Mouse (Mus musculus) kidney, embryonic 16.5 days (tissue): ENCODE results near the gene Brd7. TPM values are rescaled to one million over a fixed set of nuclear protein-coding genes. Genes with fewer than 3 reads are reported as not detected.

ENCODE experiments used
- ATAC-seq: fragments of 200-750 bp; cut with Nextera tagmentation; 2 replicates; pipeline ENCODE4 v1.8.0; 2017; ENCODE audit warnings: moderate TSS enrichment; ENCODE audit not compliant: low FRiP score, low TSS enrichment
- H3K27ac ChIP-seq: fragments of 300-500 bp; sonication (generic); 2 replicates; pipeline ENCODE4 v1.5.1; 2014; ENCODE audit warnings: low read length
- H3K27me3 ChIP-seq: fragments of 300-500 bp; sonication (generic); 2 replicates; pipeline ENCODE4 v1.6.1; 2014; ENCODE audit warnings: low read length, control low read depth, mixed read lengths; ENCODE audit not compliant: insufficient read depth
- H3K36me3 ChIP-seq: fragments of 300-500 bp; sonication (generic); 2 replicates; pipeline ENCODE4 v1.6.1; 2014; ENCODE audit warnings: low read length, control low read depth, mixed read lengths; ENCODE audit not compliant: insufficient read depth
- H3K4me1 ChIP-seq: fragments of 300-500 bp; sonication (generic); 2 replicates; pipeline ENCODE4 v1.6.1; 2014; ENCODE audit warnings: low read length, control low read depth, mixed read lengths; ENCODE audit not compliant: insufficient read depth
- H3K4me2 ChIP-seq: fragments of 300-500 bp; sonication (generic); replicated peaks from 2 replicates; pipeline ENCODE4 v1.6.1; 2014; ENCODE audit warnings: low read depth, low read length
- H3K4me3 ChIP-seq: fragments of 300-500 bp; sonication (generic); 2 replicates; pipeline ENCODE4 v1.5.1; 2014; ENCODE audit warnings: mild to moderate bottlenecking, low read length
- H3K9ac ChIP-seq: fragments of 300-500 bp; sonication (generic); replicated peaks from 2 replicates; pipeline ENCODE4 v1.6.1; 2014; ENCODE audit warnings: low read length
- H3K9me3 ChIP-seq: fragments of 300-500 bp; sonication (generic); 2 replicates; pipeline ENCODE4 v1.6.1; 2016; ENCODE audit warnings: low read length, control low read depth
- WGBS: fragments of 180-500 bp; shearing (Covaris S2); extraction: QIAGEN DNeasy Blood & Tissue Kit; methylation state at CpG from one replicate; pipeline ENCODE4 v1.1.7; 2014; 5-methylcytosine and 5-hydroxymethylcytosine counted together
- polyA plus RNA-seq: library from polyadenylated mRNA; unstranded; fragments of >200 nt; fragmentation: Nextera tagmentation; extraction: Ambion mirVana; gene quantifications from 2 replicates; pipeline ENCODE4 v1.2.1, GENCODE M21; 2015

Brd7 gene
- polyA plus RNA-seq, 1 experiment from 2014 or later, result 61.1 TPM

- ATAC-seq, result no peak
- Histone ChIP-seq H3K4me3 (no peak overlapping the region), H3K9ac (no peak overlapping the region), H3K9me3 (no peaks in the 10 kb centered on the region), H3K36me3 (peaks cover 51% of the 10 kb centered on the region), H3K4me1 (peaks cover 18% of the 10 kb centered on the region), H3K27me3 (no peaks in the 10 kb centered on the region), H3K27ac (no peak overlapping the region), H3K4me2 (no peak overlapping the region)
- WGBS, result 84% methylated on average over 5 of the region's 5 CpGs
These were observed 4.0 kb downstream of the Brd7 start for GRCm38 (mm10) chr8:88357946-88358345.

GRCm38 (mm10) chr8:88357226-88357933 lies 4.6 kb downstream of the Brd7 start:
- Histone ChIP-seq H3K27me3 (no peaks in the 10 kb centered on the region), H3K27ac (no peak overlapping the region), H3K4me3 (no peak overlapping the region), H3K9ac (no peak overlapping the region), H3K4me1 (peaks cover 18% of the 10 kb centered on the region), H3K4me2 (no peak overlapping the region), H3K9me3 (no peaks in the 10 kb centered on the region), H3K36me3 (peaks cover 57% of the 10 kb centered on the region)
- no peak for ATAC-seq
- 77% methylated on average over 5 of the region's 5 CpGs for WGBS

GRCm38 (mm10) chr8:88349046-88349445 lies 12.9 kb downstream of the Brd7 start:
- H3K9ac ChIP-seq, result no peak overlapping the region
- no peak overlapping the region for H3K4me3 ChIP-seq
- no peaks in the 10 kb centered on the region for H3K4me1 ChIP-seq
- H3K27ac ChIP-seq, result no peak overlapping the region
- WGBS, result 78% methylated on average over 2 of the region's 2 CpGs
- H3K9me3 ChIP-seq, result no peaks in the 10 kb centered on the region
- H3K27me3 ChIP-seq, result no peaks in the 10 kb centered on the region
- ATAC-seq, result no peak
- no peak overlapping the region for H3K4me2 ChIP-seq
- H3K36me3 ChIP-seq, result peaks cover 75% of the 10 kb centered on the region

- H3K27ac ChIP-seq, result no peak overlapping the region
- WGBS, result 95% methylated on average over 4 of the region's 4 CpGs
- no peak overlapping the region for H3K4me2 ChIP-seq
- H3K9ac ChIP-seq, result no peak overlapping the region
- H3K9me3 ChIP-seq, result no peaks in the 10 kb centered on the region
- no peaks in the 10 kb centered on the region for H3K27me3 ChIP-seq
- H3K36me3 ChIP-seq, result peaks cover 70% of the 10 kb centered on the region
- ATAC-seq, result no peak
- H3K4me3 ChIP-seq, result no peak overlapping the region
- H3K4me1 ChIP-seq, result no peaks in the 10 kb centered on the region
These were observed 20.0 kb downstream of the Brd7 start for GRCm38 (mm10) chr8:88342026-88342425.

- WGBS, result 88% methylated on average over 2 of the region's 2 CpGs
- H3K4me2 ChIP-seq, result no peak overlapping the region
These were observed 21.9 kb downstream of the Brd7 start for GRCm38 (mm10) chr8:88339887-88340695.

GRCm38 (mm10) chr8:88339221-88339620 lies 22.8 kb downstream of the Brd7 start:
- peaks cover 65% of the 10 kb centered on the region for H3K36me3 ChIP-seq
- no peaks in the 10 kb centered on the region for H3K4me1 ChIP-seq
- no peak for ATAC-seq
- 65% methylated on average over 3 of the region's 3 CpGs for WGBS
- H3K27ac ChIP-seq, result no peak overlapping the region
- no peaks in the 10 kb centered on the region for H3K9me3 ChIP-seq
- H3K27me3 ChIP-seq, result no peaks in the 10 kb centered on the region
- no peak overlapping the region for H3K4me2 ChIP-seq
- H3K9ac ChIP-seq, result no peak overlapping the region
- H3K4me3 ChIP-seq, result no peak overlapping the region

More at GRCm38 (mm10) chr8:88339887-88340695, 21.9 kb downstream of the Brd7 start:
- no peaks in the 10 kb centered on the region for H3K27me3 ChIP-seq
- no peak overlapping the region for H3K9ac ChIP-seq
- H3K27ac ChIP-seq, result no peak overlapping the region
- no peaks in the 10 kb centered on the region for H3K9me3 ChIP-seq
- ATAC-seq, result no peak
- H3K4me3 ChIP-seq, result no peak overlapping the region
- peaks cover 67% of the 10 kb centered on the region for H3K36me3 ChIP-seq
- H3K4me1 ChIP-seq, result no peaks in the 10 kb centered on the region

- H3K4me3 ChIP-seq, result no peak overlapping the region
- H3K4me1 ChIP-seq, result no peaks in the 10 kb centered on the region
- H3K27ac ChIP-seq, result no peak overlapping the region
- H3K9me3 ChIP-seq, result no peaks in the 10 kb centered on the region
- 88% methylated on average over 3 of the region's 3 CpGs for WGBS
- H3K9ac ChIP-seq, result no peak overlapping the region
- H3K36me3 ChIP-seq, result peaks cover 65% of the 10 kb centered on the region
- no peak overlapping the region for H3K4me2 ChIP-seq
- no peak for ATAC-seq
- H3K27me3 ChIP-seq, result no peaks in the 10 kb centered on the region
These were observed 27.0 kb downstream of the Brd7 start for GRCm38 (mm10) chr8:88334975-88335374.

GRCm38 (mm10) chr8:88334384-88334783 lies 27.6 kb downstream of the Brd7 start:
- Histone ChIP-seq H3K36me3 (peaks cover 64% of the 10 kb centered on the region), H3K4me3 (no peak overlapping the region)
- 99% methylated on average over 2 of the region's 2 CpGs for WGBS

GRCm38 (mm10) chr8:88330816-88331215 lies 31.2 kb downstream of the Brd7 start:
- H3K4me1 ChIP-seq, result no peaks in the 10 kb centered on the region
- ATAC-seq, result no peak
- H3K4me3 ChIP-seq, result no peak overlapping the region
- peaks cover 79% of the 10 kb centered on the region for H3K36me3 ChIP-seq
- no peaks in the 10 kb centered on the region for H3K27me3 ChIP-seq
- WGBS, result 89% methylated on average over 3 of the region's 3 CpGs
- H3K4me2 ChIP-seq, result no peak overlapping the region
- no peak overlapping the region for H3K27ac ChIP-seq
- no peak overlapping the region for H3K9ac ChIP-seq
- H3K9me3 ChIP-seq, result no peaks in the 10 kb centered on the region

More at GRCm38 (mm10) chr8:88334384-88334783, 27.6 kb downstream of the Brd7 start:
- no peaks in the 10 kb centered on the region for H3K9me3 ChIP-seq
- H3K4me1 ChIP-seq, result no peaks in the 10 kb centered on the region
- no peaks in the 10 kb centered on the region for H3K27me3 ChIP-seq
- H3K27ac ChIP-seq, result no peak overlapping the region
- H3K4me2 ChIP-seq, result no peak overlapping the region
- H3K9ac ChIP-seq, result no peak overlapping the region
- ATAC-seq, result no peak

- Histone ChIP-seq H3K4me1 (no peaks in the 10 kb centered on the region), H3K36me3 (peaks cover 64% of the 10 kb centered on the region), H3K9me3 (no peaks in the 10 kb centered on the region), H3K9ac (no peak overlapping the region), H3K4me2 (no peak overlapping the region), H3K27ac (no peak overlapping the region), H3K27me3 (no peaks in the 10 kb centered on the region), H3K4me3 (no peak overlapping the region)
- ATAC-seq, result no peak
- 86% methylated on average over 6 of the region's 6 CpGs for WGBS
These were observed 33.3 kb downstream of the Brd7 start for GRCm38 (mm10) chr8:88328689-88329088.
